Mouse (Mus musculus) hindbrain, embryonic 16.5 days (tissue): ENCODE measurements around the gene Ttc6. TPM values are rescaled to one million over a fixed set of nuclear protein-coding genes. Genes with fewer than 3 reads are reported as not detected.

Source experiments
- ATAC-seq: fragments of 200-750 bp; cut with Nextera tagmentation; 2 replicates; pipeline ENCODE4 v1.8.0; 2017; ENCODE audit warnings: moderate TSS enrichment, moderate library complexity
- H3K27ac ChIP-seq: fragments of 300-500 bp; sonication (generic); 2 replicates; pipeline ENCODE4 v1.5.1; 2014; ENCODE audit warnings: low read depth, mild to moderate bottlenecking, control low read depth, low read length, moderate library complexity
- H3K27me3 ChIP-seq: fragments of 300-500 bp; sonication (generic); replicated peaks from 2 replicates; pipeline ENCODE4 v1.6.1; 2014; ENCODE audit warnings: low read length; ENCODE audit not compliant: control insufficient read depth, insufficient read depth
- H3K36me3 ChIP-seq: fragments of 300-500 bp; sonication (generic); 2 replicates; pipeline ENCODE4 v1.6.1; 2014; ENCODE audit warnings: mild to moderate bottlenecking, low read length, moderate library complexity, mixed read lengths; ENCODE audit not compliant: control insufficient read depth, insufficient read depth
- H3K4me1 ChIP-seq: fragments of 300-500 bp; sonication (generic); 2 replicates; pipeline ENCODE4 v1.6.1; 2014; ENCODE audit warnings: low read depth, low read length; ENCODE audit not compliant: control insufficient read depth, insufficient read depth
- H3K4me2 ChIP-seq: fragments of 300-500 bp; sonication (generic); 2 replicates; pipeline ENCODE4 v1.6.1; 2014; ENCODE audit warnings: mild to moderate bottlenecking, low read length, control low read depth, moderate library complexity
- H3K4me3 ChIP-seq: fragments of 300-500 bp; sonication (generic); 2 replicates; pipeline ENCODE4 v1.5.1; 2014; ENCODE audit warnings: mild to moderate bottlenecking, low read length, control low read depth, moderate library complexity
- H3K9ac ChIP-seq: fragments of 300-500 bp; sonication (generic); 2 replicates; pipeline ENCODE4 v1.6.1; 2014; ENCODE audit warnings: low read depth, mild to moderate bottlenecking, control low read depth, low read length, moderate library complexity
- H3K9me3 ChIP-seq: fragments of 300-500 bp; sonication (generic); 2 replicates; pipeline ENCODE4 v1.6.1; 2014; ENCODE audit warnings: mild to moderate bottlenecking, low read length, moderate library complexity; ENCODE audit not compliant: control insufficient read depth
- WGBS: fragments of 180-500 bp; shearing (Covaris S2); extraction: QIAGEN DNeasy Blood & Tissue Kit; methylation state at CpG from one replicate; pipeline ENCODE4 v1.1.7; 2014; 5-methylcytosine and 5-hydroxymethylcytosine counted together
- polyA plus RNA-seq: library from polyadenylated mRNA; unstranded; fragments of >200 nt; fragmentation: Nextera tagmentation; extraction: Ambion mirVana; gene quantifications from 2 replicates; pipeline ENCODE4 v1.2.1, GENCODE M21; 2015

Gene Ttc6
- polyA plus RNA-seq, 1 experiment from 2014 or later = 0.76 TPM

DNA sequence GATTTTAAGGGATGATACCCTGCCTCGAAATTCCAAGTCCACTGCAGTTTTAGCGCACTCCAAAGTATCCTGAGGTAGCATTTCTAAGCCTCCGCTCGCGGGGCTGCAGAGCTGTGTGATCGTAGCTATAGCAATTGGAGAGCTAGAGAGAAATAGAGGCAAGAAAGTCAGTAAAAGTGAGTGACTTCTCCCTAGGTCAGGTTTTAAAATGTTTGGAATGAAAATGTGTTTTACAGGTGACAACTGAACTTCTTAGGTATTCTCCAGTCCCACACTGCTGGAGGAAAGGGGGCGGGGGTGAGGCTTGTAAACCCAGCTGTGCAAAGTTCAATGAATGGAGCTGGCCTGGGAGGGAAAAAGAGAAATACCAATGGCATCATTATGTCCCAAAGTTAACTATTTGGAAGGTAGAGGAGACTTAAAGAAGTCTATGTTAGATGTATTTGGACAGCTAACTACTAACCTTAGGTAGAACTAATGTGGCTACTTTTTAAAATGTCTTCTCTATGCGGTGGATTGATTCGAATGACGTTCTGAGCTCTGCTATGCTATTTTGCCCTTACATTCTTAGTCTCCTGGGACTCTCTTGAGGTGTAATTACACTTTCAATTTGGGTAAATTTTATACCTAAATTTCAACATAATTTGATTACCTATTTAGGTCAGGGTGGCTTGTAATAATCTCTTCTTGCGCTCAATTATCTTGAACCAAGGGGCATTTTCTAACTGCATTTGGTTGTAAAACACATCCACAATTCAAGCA, 26.8 kb upstream of the Ttc6 start:
- 3% methylated on average over 11 of the region's 11 CpGs for WGBS
- ATAC-seq = no peak
- Histone ChIP-seq H3K4me1 (no peaks in the 10 kb centered on the region), H3K27ac (no peak overlapping the region), H3K9me3 (no peaks in the 10 kb centered on the region), H3K4me2 (no peak overlapping the region), H3K27me3 (peaks cover 73% of the 10 kb centered on the region), H3K36me3 (no peaks in the 10 kb centered on the region), H3K9ac (no peak overlapping the region), H3K4me3 (no peak overlapping the region)

GRCm38 (mm10) chr12:57537791-57538587, 25.9 kb upstream of the Ttc6 start:
- no peak overlapping the region for H3K4me3 ChIP-seq
- peaks cover 2% of the 10 kb centered on the region; the same call in 1 of the 2 replicates for H3K9me3 ChIP-seq
- H3K4me2 ChIP-seq = peak overlapping the region; percentile 30
- no peak overlapping the region for H3K27ac ChIP-seq
- H3K9ac ChIP-seq = no peak overlapping the region
- no peaks in the 10 kb centered on the region for H3K4me1 ChIP-seq
- H3K36me3 ChIP-seq = no peaks in the 10 kb centered on the region
- peaks cover 72% of the 10 kb centered on the region for H3K27me3 ChIP-seq
- WGBS = 1% methylated on average over 21 of the region's 21 CpGs
- no peak for ATAC-seq

DNA sequence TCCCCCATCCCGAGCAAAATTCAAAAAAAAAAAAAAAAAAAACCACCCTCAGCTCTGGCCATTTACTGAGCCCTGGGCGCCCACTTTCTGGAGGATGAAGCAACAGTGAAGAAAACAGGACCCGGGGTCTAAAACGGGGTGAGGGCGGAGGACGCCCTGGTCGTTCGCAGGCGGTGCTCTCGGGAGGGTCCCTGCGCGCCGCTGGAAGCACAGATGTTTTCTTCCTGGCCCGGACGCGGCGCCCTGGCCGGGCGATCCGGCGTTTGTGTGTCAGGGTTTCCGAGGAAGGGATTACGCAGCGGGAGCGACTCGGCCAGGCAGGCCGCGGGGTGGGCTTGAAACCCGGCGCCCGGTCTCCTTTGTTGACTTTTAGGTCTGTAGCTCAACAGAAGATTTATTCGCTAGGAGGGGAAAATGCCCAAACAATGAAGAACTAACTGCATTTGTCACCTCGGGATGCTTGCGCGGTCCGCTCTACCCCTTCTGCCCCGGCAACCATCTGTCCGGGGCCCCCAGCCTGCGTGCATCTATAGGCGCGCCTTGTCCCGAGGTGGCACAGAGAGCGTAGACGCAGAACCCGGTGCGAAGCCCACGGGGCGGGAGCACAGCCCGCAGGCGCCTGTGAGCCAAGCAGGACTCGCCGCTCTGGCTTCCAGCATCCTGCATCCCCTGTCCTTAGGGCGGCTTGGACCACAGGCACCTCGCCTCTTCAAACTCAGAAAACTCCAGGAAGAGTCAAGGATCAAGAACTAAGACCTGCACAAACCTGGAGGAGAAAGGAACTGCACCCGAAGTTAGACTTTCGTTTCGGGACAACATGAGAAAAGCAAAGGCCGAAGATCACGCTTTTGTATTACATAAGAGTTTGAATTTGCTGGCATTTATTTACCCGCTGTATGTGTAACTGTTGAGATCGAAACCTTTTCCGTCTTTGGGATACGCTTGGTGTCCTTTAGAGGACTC, 25.0 kb upstream of the Ttc6 start:
- Histone ChIP-seq H3K9ac (no peak overlapping the region), H3K36me3 (no peaks in the 10 kb centered on the region), H3K4me1 (no peaks in the 10 kb centered on the region), H3K27me3 (peaks cover 71% of the 10 kb centered on the region), H3K27ac (no peak overlapping the region), H3K9me3 (peaks cover 3% of the 10 kb centered on the region; the same call in 1 of the 2 replicates), H3K4me2 (peak overlapping the region; percentile 30), H3K4me3 (peak overlapping the region; percentile 3; the same call in 1 of the 2 replicates)
- ATAC-seq = no peak
- under 1% methylated on average over 61 of the region's 63 CpGs for WGBS

DNA sequence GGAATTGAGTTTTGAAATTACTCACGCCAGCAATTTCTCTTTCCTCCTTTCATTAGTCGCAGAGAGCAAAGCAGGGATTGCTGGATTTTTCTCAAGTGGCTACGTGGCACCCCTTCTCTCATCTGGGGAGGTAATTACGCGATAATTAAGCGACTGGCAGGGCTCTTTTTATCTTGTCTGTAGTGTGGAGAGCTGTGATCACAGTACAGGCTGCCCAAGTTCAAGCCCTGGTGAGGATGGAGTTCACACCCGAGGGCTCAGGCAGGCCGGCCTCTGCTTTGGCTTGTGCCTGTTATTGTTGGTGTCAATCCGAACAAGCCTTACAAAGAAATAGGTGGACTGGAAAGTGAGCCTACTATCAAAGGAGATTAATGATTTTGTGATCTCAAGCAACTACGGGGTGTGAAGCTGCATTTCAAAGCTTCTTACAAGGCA, 24.3 kb upstream of the Ttc6 start:
- ATAC-seq = no peak
- H3K27ac ChIP-seq = no peak overlapping the region
- H3K9ac ChIP-seq = no peak overlapping the region
- no peaks in the 10 kb centered on the region for H3K36me3 ChIP-seq
- H3K27me3 ChIP-seq = peaks cover 65% of the 10 kb centered on the region
- no peak overlapping the region for H3K4me3 ChIP-seq
- under 1% methylated on average over 10 of the region's 10 CpGs for WGBS
- H3K9me3 ChIP-seq = peaks cover 3% of the 10 kb centered on the region; the same call in 1 of the 2 replicates
- no peak overlapping the region for H3K4me2 ChIP-seq
- no peaks in the 10 kb centered on the region for H3K4me1 ChIP-seq

GRCm38 (mm10) chr12:57541118-57541517, 22.8 kb upstream of the Ttc6 start:
- Histone ChIP-seq H3K27ac (no peak overlapping the region), H3K4me1 (peaks cover 8% of the 10 kb centered on the region), H3K27me3 (peaks cover 57% of the 10 kb centered on the region), H3K4me2 (no peak overlapping the region), H3K9ac (no peak overlapping the region), H3K4me3 (no peak overlapping the region), H3K9me3 (peaks cover 3% of the 10 kb centered on the region; the same call in 1 of the 2 replicates), H3K36me3 (no peaks in the 10 kb centered on the region)
- 7% methylated on average over 6 of the region's 6 CpGs for WGBS
- no peak for ATAC-seq

- no peak for ATAC-seq
- H3K36me3 ChIP-seq = no peaks in the 10 kb centered on the region
- H3K4me2 ChIP-seq = no peak overlapping the region
- H3K27ac ChIP-seq = no peak overlapping the region
- H3K9me3 ChIP-seq = peaks cover 3% of the 10 kb centered on the region; the same call in 1 of the 2 replicates
- peaks cover 10% of the 10 kb centered on the region for H3K4me1 ChIP-seq
- H3K4me3 ChIP-seq = no peak overlapping the region
- no peak overlapping the region for H3K9ac ChIP-seq
- 1% methylated on average over 41 of the region's 46 CpGs for WGBS
- H3K27me3 ChIP-seq = peaks cover 58% of the 10 kb centered on the region
Measured at GRCm38 (mm10) chr12:57541931-57542745, 21.8 kb upstream of the Ttc6 start.

DNA sequence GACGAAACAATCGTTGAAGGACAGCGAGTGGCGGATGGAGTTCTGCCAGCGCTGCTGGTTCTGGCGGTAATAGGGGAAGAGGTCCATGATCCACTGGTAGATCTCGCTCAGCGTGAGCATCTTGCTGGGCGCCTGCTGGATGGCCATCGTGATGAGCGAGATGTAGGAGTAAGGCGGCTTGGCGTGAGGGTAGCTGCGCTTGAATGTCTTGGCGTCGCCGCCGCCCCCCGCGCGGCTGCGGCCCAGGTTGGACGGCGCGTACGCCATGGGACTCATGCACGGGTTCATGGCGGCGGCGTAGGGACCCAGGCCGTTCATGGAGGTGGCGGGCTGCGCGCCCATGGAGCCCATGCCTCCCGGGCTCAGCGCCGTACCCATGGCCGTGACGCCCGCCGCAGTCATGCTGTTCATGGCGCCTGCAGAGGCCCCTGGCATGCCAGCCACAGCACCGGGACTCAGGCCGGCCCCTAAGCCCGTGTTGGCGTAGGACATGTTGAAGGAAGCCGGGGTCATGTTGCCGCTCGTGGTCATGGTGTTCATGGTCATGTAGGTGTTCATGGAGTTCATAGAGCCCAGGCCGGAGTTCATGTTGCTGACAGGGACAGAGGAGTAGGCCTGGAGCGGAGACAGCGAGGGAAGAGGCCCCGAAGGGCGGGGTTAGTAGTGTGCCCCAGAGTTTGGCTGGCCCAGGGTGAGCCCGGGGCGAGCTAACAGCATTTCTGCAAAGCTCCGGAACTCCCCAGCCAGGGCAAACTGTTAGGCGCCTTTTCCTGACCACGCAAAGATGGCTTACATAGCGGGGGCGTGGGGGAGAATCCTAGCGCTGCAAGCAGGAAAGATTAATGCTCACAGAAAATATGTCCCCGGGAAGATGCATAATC, 20.9 kb upstream of the Ttc6 start:
- Histone ChIP-seq H3K4me2 (no peak overlapping the region), H3K27ac (no peak overlapping the region), H3K9me3 (peaks cover 4% of the 10 kb centered on the region; the same call in 1 of the 2 replicates), H3K4me3 (peak overlapping the region; percentile 5; the same call in 1 of the 2 replicates), H3K27me3 (peaks cover 62% of the 10 kb centered on the region), H3K4me1 (peaks cover 10% of the 10 kb centered on the region), H3K36me3 (no peaks in the 10 kb centered on the region), H3K9ac (no peak overlapping the region)
- ATAC-seq = no peak
- 1% methylated on average over 59 of the region's 63 CpGs for WGBS
